Mouse (Mus musculus): ENCODE data around the gene Gm10271.

The Gm10271 gene

GRCm38 (mm10) chr10:116978841-116979240 is 6.4 kb upstream of the Gm10271 start:
- DNase-seq (ENCODE audit: extremely low read depth, low read depth), result no peak

- no peak for DNase-seq (ENCODE audit: extremely low read depth, low read depth)
These were observed 5.4 kb upstream of the Gm10271 start for GRCm38 (mm10) chr10:116977858-116978257.

GRCm38 (mm10) chr10:116977455-116977854 is 5.0 kb upstream of the Gm10271 start:
- no peak for DNase-seq (ENCODE audit: extremely low read depth, low read depth)

GRCm38 (mm10) chr10:116968741-116969140 is 3.7 kb downstream of the Gm10271 start:
- DNase-seq (ENCODE audit: extremely low read depth, low read depth), result no peak

- DNase-seq (ENCODE audit: extremely low read depth, low read depth), result no peak
These were observed 6.3 kb downstream of the Gm10271 start for GRCm38 (mm10) chr10:116966065-116966464.

GRCm38 (mm10) chr10:116965297-116965696 is 7.1 kb downstream of the Gm10271 start:
- DNase-seq (ENCODE audit: extremely low read depth, low read depth), result no peak

- DNase-seq (ENCODE audit: extremely low read depth, low read depth), result no peak
These were observed 7.8 kb downstream of the Gm10271 start for GRCm38 (mm10) chr10:116964571-116964970.

GRCm38 (mm10) chr10:116964084-116964483 is 8.3 kb downstream of the Gm10271 start:
- no peak for DNase-seq (ENCODE audit: extremely low read depth, low read depth)

- no peak for DNase-seq (ENCODE audit: extremely low read depth, low read depth)
These were observed 9.6 kb downstream of the Gm10271 start for GRCm38 (mm10) chr10:116962803-116963202.

GRCm38 (mm10) chr10:116962152-116962551 is 10.3 kb downstream of the Gm10271 start:
- no peak for DNase-seq (ENCODE audit: extremely low read depth, low read depth)

- DNase-seq (ENCODE audit: extremely low read depth, low read depth), result no peak
These were observed 14.4 kb downstream of the Gm10271 start for GRCm38 (mm10) chr10:116957867-116958551.

- DNase-seq (ENCODE audit: extremely low read depth, low read depth), result no peak
These were observed 15.8 kb downstream of the Gm10271 start for GRCm38 (mm10) chr10:116956483-116957158.

- no peak for DNase-seq (ENCODE audit: extremely low read depth, low read depth)
These were observed 17.2 kb downstream of the Gm10271 start for GRCm38 (mm10) chr10:116955191-116955590.

- DNase-seq (ENCODE audit: extremely low read depth, low read depth), result no peak
These were observed 21.5 kb downstream of the Gm10271 start for GRCm38 (mm10) chr10:116950886-116951285.

- no peak for DNase-seq (ENCODE audit: extremely low read depth, low read depth)
These were observed 22.2 kb downstream of the Gm10271 start, which contains the start of gene Rab3ip for GRCm38 (mm10) chr10:116950009-116950769. TSS of gene Rab3ip (minus strand) at chr10:116950769.

- DNase-seq (ENCODE audit: extremely low read depth, low read depth), result no peak
These were observed 23.0 kb downstream of the Gm10271 start for GRCm38 (mm10) chr10:116949111-116950008.

GRCm38 (mm10) chr10:116948414-116948813 is 24.0 kb downstream of the Gm10271 start:
- no peak for DNase-seq (ENCODE audit: extremely low read depth, low read depth)

GRCm38 (mm10) chr10:116944940-116945339 is 27.5 kb downstream of the Gm10271 start:
- DNase-seq (ENCODE audit: extremely low read depth, low read depth), result no peak

GRCm38 (mm10) chr10:116944144-116944543 is 28.3 kb downstream of the Gm10271 start:
- DNase-seq (ENCODE audit: extremely low read depth, low read depth), result no peak

- no peak for DNase-seq (ENCODE audit: extremely low read depth, low read depth)
These were observed 29.4 kb downstream of the Gm10271 start for GRCm38 (mm10) chr10:116943025-116943424.

- DNase-seq (ENCODE audit: extremely low read depth, low read depth), result no peak
These were observed 37.4 kb downstream of the Gm10271 start for GRCm38 (mm10) chr10:116935028-116935427.
